Mouse (Mus musculus) urinary bladder, postnatal 25 days (tissue): ENCODE measurements around the gene Pcp2.

Experiments
- DNase-seq: peaks from one replicate; pipeline ENCODE4 v3.0.0; 2022; ENCODE audit warnings: low spot score

Gene Pcp2

DNA sequence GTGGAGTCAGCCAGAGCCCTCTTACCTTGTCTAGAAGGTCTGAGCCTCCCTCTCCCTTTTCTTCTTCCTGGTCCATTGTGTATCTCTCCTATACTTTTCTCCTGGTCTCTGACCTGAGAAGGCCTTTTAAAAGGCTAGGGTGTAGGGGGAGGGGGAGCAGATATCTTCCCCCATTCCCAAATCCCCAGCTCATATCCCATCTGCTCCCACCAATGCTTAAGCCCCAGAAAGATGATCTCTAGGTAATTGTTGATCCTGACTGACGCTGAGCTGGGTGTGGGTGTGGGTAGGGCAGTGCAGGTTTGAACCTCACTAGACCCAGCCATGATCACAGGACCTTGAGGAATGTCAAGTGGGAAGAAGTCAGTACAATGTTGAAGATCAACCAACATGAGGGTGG lies at the start of gene Pcp2:
TSS of gene Pcp2 (minus strand) at position 101 of the 400 bp plus-strand sequence.
- no peak for DNase-seq

DNA sequence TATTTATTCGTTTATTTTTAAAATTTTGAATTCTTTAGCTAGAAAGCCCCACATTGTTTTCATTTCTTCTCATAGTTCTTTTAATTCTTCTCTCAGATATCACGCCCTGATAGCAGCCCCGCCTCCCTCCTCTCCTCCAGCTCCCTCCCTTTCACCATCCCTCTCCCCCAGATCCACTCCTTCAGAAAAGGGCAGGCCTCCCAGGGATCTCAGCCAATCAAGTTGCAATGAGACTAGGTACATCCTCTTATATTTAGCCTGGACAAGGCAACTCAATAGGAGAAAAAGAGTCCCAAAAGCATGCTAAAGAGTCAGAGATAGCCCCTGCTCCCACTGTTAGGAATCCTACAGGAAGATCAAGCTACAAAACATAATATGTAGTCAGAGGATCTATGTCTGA lies 49.3 kb upstream of the Pcp2 start:
- DNase-seq, result no peak

DNA sequence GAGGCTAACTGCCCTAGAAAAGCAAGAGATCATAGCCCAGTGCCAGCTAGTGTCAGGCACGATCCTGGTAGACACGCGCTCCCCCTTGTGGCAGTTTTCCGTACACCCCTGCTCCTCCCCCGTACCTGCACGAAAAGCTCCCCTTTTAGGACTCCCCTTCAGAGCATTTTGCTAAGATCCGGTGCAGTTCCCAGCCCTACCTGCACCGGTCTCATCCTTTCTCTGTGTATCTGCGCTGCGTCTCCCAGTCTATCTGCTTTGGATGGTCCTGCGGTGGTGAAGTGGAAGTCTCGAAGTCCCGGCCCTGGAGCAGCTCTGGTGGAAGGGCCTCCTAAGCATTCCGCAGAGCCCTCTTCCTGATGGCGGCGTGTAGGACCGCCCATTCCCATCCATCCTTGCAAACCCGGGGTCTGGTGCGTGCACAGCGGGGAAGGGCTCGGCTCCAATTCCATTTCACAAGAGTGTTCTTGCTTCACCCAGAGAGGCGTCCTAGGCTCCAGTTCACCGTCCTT lies 46.7 kb upstream of the Pcp2 start, which contains the start of gene Fcor:
TSS of gene Fcor (minus strand) at position 383 of the 512 bp plus-strand sequence.
- peak; percentile 83 for DNase-seq

- no peak for DNase-seq
Measured at GRCm38 (mm10) chr8:3670388-3670787, 45.0 kb upstream of the Pcp2 start.

GRCm38 (mm10) chr8:3665507-3665906 lies 40.2 kb upstream of the Pcp2 start, which contains the start of gene Mcemp1:
Gene Mcemp1, plus strand, starts transcription at chr8:3665754.
- DNase-seq, result no peak

GRCm38 (mm10) chr8:3664405-3664804 lies 39.1 kb upstream of the Pcp2 start:
- DNase-seq, result no peak

DNA sequence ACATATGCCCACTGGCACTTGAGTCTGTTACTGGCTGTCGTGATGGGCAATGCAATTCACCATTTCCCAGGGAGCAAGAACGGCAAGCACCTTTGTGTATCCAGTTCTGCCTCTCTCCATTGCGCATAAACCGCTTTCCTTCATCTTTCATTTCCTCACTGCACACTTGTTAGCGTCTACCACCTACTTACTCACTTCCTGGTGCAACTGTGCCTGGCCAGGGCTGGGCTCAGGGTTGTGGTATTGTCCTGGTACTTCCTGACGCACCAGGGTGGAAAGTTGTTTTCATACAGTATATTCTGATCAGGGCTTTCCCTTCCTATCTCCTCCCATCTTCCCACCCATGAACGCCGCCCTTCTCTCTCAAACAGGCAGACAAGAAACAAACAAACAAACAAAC lies 35.5 kb upstream of the Pcp2 start:
- no peak for DNase-seq

DNA sequence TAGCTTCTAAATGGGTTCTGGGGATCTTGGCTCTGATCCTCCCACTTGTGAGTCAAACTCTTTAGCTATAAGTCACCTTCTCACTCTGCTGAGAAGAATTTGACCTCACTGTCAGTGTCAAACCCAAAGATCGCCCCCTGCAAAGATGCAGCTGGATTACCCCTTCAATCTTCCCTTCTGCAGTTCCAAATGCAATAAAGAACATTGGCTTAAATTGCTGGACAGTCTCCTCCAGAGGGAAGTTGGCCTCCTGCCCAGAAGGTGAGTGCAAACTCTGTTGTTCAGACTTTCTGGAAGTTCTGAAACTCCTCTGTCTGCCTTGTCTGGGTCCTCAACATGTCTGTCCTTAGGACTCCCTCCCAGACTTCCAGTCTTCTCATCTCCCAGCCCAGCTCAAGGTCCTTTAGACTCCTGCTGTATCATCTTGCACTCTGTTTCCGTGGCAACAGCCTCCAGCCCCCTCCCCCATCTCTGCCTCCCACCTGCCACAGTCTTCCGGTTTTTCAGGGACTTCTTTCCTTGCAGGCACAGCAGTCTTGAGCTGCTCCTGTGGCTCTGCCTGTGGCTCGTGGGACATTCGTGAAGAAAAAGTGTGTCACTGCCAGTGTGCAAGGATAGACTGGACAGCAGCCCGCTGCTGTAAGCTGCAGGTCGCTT lies 31.5 kb upstream of the Pcp2 start:
- DNase-seq, result no peak

- DNase-seq, result no peak
Measured at GRCm38 (mm10) chr8:3655526-3655925, 30.2 kb upstream of the Pcp2 start, which contains the start of gene Retn. Gene Retn, plus strand, starts transcription at chr8:3655770.

- DNase-seq, result no peak
Measured at GRCm38 (mm10) chr8:3654726-3655508, 29.6 kb upstream of the Pcp2 start.

DNA sequence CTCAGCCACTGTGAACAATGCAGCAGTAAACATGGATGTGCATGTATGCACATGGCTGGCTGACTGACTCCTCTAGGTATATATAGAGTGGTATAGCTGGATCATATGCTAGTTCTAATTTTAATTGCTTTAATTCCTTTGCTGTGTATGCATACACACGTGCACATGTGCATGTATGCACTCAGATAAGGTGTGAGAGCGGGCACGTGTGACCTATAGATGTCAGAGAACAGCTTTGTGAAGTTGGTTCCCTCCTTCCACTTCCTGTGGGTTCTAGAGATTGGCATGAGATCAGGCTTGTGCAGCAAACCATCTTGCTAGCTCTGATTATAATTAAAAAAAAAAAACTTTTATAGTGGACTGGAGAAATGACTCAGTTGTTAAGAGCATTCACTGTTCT lies 27.5 kb upstream of the Pcp2 start:
- no peak for DNase-seq

- DNase-seq, result no peak
Measured at GRCm38 (mm10) chr8:3648990-3649389, 23.6 kb upstream of the Pcp2 start.

- DNase-seq, result no peak
Measured at GRCm38 (mm10) chr8:3648268-3648667, 22.9 kb upstream of the Pcp2 start.

GRCm38 (mm10) chr8:3647561-3647960 lies 22.2 kb upstream of the Pcp2 start:
- no peak for DNase-seq

- no peak for DNase-seq
Measured at GRCm38 (mm10) chr8:3646824-3647531, 21.6 kb upstream of the Pcp2 start.

DNA sequence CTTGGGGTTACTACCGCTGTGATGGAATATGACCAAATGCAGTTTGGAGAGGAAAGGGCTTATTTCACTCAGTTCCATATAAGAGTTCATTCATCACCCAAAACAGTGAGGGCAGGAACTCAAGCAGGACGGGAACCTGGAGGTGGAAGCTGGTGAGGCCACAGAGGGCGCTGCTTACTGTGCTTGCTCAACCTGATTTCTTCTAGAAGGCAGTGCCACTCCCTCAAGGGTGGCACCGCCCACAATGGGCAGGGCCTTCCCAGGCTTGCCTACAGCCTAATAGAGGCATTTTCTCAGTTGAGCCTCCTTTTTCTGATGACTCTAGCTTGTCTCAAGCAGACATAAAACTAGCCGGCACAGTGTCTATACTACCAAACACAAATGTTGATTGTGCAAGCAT lies 20.5 kb upstream of the Pcp2 start:
- DNase-seq, result peak; percentile 44

DNA sequence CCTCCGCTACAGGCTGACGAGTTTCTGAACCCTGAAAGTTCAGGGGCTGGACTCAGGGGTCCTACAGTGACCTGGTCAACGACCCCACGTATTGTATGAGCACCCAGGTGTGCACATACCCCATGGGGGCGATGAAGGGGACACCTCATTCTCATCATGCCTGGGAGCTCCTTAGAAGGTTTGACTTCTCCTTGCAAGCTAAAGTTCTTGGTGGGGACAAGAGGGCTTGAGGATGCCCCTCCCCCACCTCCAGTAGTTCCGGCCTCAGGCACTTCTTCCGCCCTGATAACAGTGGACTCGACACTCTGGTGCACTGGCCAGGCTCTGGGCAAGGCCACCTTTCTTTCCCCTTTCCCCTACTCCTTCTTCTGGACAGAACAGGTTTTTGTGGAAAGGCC lies 6.1 kb upstream of the Pcp2 start:
- no peak for DNase-seq

DNA sequence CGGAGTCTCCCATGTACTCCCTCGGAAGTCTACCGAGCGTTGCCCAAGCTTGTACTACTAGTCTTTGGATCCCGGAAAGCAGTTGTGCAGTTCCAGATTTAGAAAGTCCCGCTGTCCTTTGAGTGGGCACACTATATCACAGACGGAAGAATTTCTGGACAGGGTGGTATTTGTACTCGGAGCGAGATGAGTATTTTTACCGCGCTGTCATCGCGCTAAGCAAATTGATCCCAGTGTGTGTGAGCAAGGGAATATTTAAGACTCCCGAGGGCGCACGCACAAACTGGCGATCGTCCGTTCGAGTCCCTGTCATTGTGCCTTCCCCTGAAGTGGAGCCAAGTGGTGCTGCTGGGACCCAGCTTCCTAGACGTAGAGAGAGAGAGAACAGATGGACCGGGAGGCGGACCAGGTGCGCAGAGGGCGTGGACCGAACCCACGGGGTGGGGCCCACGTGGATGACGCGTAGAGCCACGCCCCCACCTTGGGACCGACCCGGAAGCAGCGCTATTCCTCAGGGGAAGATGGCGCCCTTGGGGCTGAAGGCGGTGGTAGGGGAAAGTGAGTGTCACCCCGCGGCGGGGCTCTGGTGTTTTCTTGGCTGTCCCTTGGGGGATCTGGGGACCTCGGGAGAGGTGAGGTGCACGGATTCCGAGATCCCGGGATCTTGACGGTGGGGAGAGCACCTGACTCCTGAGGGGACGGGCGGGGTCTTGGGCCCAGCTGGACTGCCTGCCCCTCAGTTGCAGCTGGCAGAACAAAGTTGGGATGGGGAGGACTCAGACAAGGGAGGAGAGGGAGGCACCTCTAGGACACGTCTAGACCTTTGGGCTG lies 5.5 kb upstream of the Pcp2 start, which contains the start of gene Stxbp2:
TSS of gene Stxbp2 (plus strand) at position 309 of the 831 bp plus-strand sequence.
- DNase-seq, result peak; percentile 76

DNA sequence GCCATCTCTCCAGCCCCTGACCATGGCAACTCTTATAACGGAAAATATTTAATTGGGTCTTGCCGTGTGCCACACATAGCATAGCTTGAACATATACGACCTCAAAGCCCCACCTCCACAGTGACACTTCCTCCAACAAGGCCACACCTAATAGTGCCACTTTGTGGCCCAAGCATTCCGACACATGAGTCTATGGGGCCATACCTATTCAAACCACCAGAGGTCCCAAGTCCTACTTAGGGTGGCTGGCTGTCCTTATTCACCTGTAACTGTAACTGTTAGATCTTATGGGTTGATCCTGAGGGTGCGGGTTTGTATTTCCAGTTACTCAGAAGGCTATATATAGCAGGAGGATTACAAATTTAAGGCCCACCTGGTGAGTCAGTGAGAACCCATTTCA lies 2.7 kb upstream of the Pcp2 start:
- DNase-seq, result no peak

DNA sequence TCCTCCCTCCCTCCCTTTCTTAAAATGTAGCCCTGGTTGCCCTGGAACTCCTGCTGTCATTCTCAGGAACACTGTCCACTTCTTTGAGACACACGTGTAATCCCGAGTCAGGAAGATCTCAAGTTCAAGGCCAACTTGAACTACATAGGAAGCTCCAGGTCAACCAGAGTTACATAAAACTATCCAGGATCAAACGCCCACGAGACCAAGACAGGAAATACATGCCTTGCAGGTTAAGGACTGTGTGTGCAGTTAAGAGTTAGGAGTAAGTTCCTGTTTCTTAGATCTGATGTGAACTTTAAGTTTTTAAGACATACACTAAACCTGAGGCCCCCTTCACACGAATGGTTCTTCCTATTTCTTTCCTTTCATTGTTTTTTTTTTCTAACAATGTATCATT lies 1.6 kb upstream of the Pcp2 start:
- DNase-seq, result no peak

DNA sequence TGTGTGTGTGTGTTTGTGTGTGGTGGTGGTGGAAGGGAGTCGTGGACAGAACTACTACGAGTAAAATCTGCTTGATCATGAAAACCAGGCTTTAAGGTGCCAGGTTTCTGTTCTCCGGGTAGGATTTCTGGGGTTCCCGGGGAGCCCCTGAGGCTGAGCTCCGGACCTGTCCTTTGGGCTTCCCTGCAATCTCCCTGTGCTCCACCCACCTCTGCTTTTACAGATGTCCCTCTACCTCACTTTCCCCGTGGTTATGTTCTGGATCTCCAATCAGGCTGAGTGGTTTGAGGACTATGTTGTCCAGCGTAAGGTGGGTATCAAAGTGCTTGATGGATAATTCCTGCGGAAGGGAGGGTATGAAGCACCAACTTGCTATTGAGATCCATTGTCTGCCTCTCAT lies 3.2 kb downstream of the Pcp2 start:
- DNase-seq, result no peak
